Mouse (Mus musculus) mouse embryonic stem cell (cell line): ENCODE measurements around the gene D6Ertd527e.
"Not testable (repeated sequence)": the region's sequence is repeated elsewhere in the genome, so short reads cannot be mapped to it uniquely, and the experiment has no call there.

Source experiments
- in situ Hi-C, 2 experiments: fragments of 300-500 bp; cut with MboI; formaldehyde crosslinking; loops; 1 replicate in 1 of 2; 3 replicates in 1 of 2; pipeline ENCODE4 v1.14.3; 2019 to 2020; ENCODE audit warnings: low sequenced_read_pairs in 2 of 2, low pct_unique_long_range_greater_than_20kb in 1 of 2, mixed read lengths in 1 of 2; ENCODE audit not compliant: unreplicated experiment in 1 of 2

D6Ertd527e gene

GRCm38 (mm10) chr6:87104123-87104796 lies at the start of gene D6Ertd527e:
TSS of gene D6Ertd527e (plus strand) at chr6:87104746.
- in situ Hi-C loops: loop anchor here (5.0 to 25.0 kb wide), 3 partner anchors 171 to 233 kb away; partner anchors contain the start of gene Antxr1 (in 1 of the 2)

DNA sequence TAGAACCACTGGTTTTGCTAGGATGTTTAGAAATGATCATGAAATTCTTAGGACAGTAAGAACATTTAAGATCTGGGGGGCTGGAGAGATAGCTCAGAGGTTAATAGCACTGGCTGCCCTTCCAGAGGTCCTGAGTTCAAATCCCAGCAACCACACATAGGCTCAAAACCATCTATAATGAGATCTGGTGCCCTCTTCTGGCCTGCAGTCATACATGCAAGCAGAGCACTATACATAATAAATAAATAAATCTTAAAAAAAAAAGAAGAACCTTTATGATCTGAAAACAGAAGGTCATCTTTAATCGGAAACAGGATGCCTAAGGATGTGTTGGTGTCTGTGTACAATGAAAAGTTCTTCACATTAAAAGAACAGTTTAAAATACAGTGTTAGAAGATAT lies 44.8 kb upstream of the D6Ertd527e start:
- in situ Hi-C loops: no loop called here

GRCm38 (mm10) chr6:87063586-87063985 lies 41.0 kb upstream of the D6Ertd527e start:
- in situ Hi-C loops: no loop called here

DNA sequence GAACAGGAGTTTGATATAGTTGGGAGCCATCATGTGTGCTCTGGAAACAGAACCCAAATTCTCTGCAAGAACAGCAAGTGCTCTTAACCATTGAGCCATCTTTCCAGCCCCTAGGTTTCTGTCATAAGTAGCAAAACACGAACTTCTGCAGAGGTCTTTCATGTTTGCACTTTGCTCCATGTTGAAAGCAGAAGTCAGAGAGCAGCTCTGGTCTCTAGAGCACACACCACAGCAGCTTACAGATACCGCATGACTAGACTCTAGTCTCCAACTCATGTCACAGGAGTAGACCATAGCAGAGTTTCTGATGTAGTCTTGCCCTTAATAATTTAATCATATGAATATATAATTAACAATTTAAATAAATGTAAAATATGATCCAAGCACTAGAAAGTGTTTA lies 36.3 kb upstream of the D6Ertd527e start:
- in situ Hi-C loops: no loop called here

- in situ Hi-C loops: no loop called here
These were observed 35.2 kb upstream of the D6Ertd527e start for GRCm38 (mm10) chr6:87069195-87069900.

DNA sequence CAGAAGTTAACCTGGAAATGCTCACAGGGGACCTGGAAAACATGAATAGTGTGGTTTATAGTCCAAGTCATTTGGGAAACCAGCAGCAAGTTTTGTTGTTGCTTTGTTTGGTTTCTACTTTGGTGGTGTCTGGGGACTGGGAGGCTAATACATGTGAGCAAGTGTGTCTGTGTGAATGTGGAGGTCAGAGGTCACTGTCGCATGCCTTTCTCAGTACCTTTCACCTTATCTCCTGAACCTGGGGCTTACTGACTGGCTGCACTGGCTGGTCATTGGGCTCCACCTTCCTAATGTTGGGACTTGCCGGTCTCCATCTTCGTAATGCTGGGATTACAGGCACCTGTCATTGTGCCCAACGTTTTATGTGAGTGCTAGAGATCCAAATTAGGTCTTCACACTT lies 33.9 kb upstream of the D6Ertd527e start:
- in situ Hi-C loops: no loop called here

GRCm38 (mm10) chr6:87072759-87073158 lies 31.8 kb upstream of the D6Ertd527e start:
- in situ Hi-C loops: no loop called here

DNA sequence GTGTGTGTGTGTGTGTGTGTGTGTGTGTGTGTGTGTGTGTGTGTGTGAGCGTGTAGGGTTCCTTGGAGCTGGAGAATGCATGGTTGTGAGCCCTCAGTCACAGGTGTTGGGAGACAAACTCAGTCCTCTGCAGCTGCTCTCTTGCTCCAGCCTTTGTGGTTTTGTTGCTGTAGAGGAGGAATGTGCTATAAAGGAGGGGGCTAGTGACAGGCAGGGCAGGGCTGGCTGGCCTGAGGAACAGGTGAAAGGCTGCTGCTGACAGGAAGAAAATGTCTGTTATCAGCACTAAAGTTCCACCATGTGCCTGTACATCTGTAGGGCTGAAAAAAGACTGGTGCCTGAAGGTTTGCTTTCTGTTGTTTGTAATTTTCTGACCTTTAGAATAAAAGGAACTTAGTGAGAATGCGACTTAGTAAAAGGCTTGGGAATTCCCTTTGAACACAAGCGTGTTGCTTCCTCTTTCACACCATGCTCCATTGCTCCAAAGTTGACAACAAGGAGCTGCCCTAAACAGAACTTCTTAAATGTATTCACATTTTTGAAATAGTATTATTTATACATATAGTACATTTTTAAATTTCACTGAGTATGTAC lies 29.4 kb upstream of the D6Ertd527e start:
- in situ Hi-C loops: no loop called here

DNA sequence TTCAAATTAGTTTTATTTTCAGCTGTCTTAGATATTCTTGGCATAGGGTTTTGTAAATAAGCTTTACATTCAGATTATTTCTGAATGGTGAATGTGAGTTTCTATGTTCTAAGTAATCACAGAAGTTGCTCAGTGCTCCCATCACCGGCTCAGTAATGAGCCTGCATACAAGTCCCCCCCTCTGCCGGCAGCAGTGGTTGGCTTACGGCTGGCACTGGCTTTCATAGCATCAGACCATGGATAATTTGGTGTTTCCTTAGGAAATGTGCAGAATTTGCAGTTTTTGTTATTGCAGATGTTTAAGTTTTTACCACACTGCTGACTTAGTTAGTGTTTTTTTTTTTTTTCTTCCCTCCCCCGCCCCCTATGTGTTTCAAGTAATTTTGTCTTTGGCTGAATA lies 25.1 kb upstream of the D6Ertd527e start:
- in situ Hi-C loops: no loop called here

DNA sequence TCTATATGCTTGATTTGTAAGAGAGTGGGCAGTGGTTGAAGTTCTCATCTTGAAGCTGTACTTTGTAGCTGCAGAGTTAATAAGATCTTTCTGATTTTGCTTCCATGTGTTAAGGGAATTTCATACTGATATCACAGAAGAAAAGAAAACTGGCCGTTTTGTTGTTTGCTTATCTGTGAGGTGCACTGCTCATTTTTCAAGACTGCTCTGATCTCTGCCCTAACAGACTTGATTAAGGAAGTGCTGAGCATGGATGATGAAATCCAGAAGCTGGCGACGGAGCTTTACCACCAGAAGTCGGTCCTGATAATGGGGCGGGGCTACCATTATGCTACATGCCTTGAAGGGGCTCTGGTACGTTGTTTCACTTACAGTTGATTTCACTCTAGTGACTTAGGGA lies 19.5 kb upstream of the D6Ertd527e start:
- in situ Hi-C loops: no loop called here

GRCm38 (mm10) chr6:87088356-87088755 lies 16.2 kb upstream of the D6Ertd527e start:
- in situ Hi-C loops: no loop called here

GRCm38 (mm10) chr6:87090877-87091276 lies 13.7 kb upstream of the D6Ertd527e start:
- in situ Hi-C loops: no loop called here

DNA sequence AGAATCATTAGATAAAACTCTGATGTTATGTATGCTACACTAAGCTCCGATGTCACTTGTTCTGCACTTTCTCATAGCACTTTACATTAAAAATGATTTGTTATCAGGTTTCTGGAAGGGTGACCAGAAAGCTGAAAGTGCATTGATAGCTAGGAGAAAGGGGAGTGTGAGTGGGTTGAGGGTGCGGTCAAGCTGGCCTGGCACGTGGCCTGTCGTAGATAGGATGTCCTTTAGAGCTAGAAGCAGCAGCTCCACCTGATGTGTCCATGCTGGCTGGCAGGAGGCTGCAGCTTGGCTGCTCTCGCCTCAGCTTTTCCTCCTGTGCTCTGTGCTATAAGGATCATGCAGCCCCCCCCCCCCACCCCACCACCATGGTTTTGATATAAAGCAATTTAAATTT lies 12.1 kb upstream of the D6Ertd527e start:
- in situ Hi-C loops: no loop called here

DNA sequence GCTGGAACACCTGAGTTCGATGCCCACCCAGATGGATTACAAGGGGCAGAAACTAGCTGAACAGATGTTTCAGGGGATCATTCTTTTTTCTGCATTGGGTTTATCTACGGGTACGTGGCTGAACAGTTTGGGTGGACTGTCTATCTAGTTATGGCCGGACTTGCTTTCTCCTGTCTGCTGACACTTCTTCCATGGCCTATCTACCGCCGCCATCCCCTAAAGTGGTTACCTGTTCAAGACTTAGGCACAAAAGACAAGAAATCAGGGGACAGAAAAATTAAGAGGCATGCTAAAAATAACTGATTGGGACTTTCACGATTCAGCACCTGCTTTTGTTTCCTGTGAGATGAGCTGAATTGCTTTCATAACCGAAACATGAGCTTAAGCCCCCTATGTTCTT lies 10.9 kb upstream of the D6Ertd527e start:
- in situ Hi-C loops: not testable (repeated sequence)

DNA sequence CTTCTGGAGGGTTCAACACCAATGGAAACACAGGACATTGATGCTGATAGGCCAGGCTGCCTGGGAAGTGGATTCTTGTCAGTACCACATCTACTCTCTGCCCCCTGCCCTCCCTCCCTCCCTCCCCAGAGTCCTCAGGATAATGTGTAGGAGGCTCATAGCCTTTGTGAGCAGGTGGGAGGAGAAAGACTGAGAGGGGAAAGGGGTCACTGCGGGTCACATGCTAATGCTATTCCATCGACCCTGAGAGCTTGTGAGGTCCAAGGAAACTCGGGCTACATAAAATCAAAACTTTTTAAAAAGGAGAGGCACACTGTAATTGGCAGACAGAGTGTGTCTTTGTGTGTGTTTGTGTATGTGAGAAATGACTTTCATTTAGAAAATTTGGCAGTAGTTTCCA lies 5.3 kb upstream of the D6Ertd527e start:
- in situ Hi-C loops: no loop called here

- in situ Hi-C loops: loop anchor here (5.0 to 25.0 kb wide), 3 partner anchors 175 to 238 kb away; partner anchors contain the start of gene Antxr1 (in 1 of the 2)
These were observed 4.8 kb upstream of the D6Ertd527e start for GRCm38 (mm10) chr6:87099671-87100296.

GRCm38 (mm10) chr6:87100297-87101020 lies 4.1 kb upstream of the D6Ertd527e start:
- in situ Hi-C loops: loop anchor here (5.0 to 25.0 kb wide), 3 partner anchors 174 to 237 kb away; partner anchors contain the start of gene Antxr1 (in 1 of the 2)

DNA sequence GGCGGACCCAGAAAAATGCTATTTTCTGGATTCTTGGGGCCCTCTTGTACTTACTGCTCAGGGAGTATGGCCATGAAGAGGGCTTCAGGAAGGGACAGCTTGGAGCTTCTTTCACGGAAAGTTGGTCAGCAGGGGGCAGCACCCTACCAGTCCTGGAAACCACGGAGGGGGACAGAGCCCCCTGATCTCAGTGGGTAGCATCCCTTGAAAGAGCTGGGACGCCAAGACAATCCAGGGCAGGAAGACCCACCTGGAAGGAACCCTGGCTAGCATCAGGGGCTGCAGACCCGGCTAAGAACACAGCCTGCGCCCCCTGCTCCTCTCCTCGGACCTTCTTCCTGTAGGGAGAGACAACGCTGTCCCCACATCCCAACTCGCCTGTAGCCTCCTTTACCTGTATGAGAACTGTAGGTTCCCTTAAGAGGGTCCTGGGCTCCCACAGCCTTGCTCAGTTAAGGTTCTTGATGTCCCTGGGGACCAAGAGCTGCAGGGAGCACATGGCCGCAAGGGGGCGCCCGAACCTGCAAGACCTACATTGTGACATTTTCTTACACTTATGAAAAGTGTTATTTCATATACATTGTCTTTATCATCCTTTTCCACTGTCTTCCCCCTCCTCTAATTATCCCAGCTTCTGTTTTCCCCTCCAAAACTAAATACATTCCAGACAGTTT lies 3.1 kb upstream of the D6Ertd527e start:
- in situ Hi-C loops: loop anchor here (5.0 to 25.0 kb wide), 3 partner anchors 173 to 236 kb away; partner anchors contain the start of gene Antxr1 (in 1 of the 2)
